Mouse (Mus musculus): ENCODE measurements around the gene Ifi208.
"Not testable (repeated sequence)": the region's sequence is repeated elsewhere in the genome, so short reads cannot be mapped to it uniquely, and the experiment has no call there.

The Ifi208 gene

GRCm38 (mm10) chr1:173673458-173674097, at the start of gene Ifi208:
Gene Ifi208 (plus strand): TSS chr1:173673675.
- peak in 1 of 2 experiments; percentile 5 for DNase-seq

DNA sequence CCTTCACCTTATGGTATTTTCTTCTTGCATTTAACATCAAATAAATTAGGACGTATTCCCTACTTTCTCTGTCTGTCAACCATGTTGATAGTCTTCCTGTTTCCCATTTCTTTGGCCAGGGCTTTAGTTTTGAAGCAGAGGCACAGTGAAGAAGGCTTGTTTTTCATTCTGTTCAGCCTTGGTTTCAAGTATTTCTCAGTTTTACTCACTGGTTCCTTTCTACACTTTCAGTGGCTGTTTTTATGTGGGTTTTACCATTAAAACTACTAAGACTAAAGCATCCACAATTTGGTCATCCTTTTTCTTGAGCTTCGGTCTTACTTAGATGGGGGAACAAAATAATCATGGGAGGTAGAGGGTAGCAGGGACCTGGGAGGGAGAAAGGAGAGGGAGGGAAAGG, 49.4 kb upstream of the Ifi208 start:
- DNase-seq: no peak

GRCm38 (mm10) chr1:173626686-173627085, 46.8 kb upstream of the Ifi208 start:
- DNase-seq: no peak

DNA sequence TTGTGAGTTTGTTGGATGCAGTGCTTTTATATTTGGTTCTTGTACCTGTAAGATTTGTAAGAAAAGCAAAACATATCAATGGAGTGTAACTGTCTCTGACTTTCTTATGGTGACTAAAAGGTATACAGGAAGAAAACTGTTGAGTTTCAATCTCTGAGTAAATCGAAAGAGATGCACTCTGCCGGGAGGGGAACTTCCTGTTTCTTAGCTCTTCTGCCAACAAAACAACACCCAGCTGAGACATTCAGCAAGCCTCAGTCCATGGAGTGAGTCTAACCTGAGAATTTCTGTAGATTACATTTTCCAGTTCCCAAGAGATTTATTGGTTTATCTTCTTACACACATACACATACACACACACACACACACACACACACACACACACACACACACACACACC, 42.9 kb upstream of the Ifi208 start, which contains the start of gene Ifi209:
Gene Ifi209 (plus strand): TSS at position 296 of the 400 bp plus-strand sequence.
- peak in 1 of 2 experiments; percentile 1 for DNase-seq

DNA sequence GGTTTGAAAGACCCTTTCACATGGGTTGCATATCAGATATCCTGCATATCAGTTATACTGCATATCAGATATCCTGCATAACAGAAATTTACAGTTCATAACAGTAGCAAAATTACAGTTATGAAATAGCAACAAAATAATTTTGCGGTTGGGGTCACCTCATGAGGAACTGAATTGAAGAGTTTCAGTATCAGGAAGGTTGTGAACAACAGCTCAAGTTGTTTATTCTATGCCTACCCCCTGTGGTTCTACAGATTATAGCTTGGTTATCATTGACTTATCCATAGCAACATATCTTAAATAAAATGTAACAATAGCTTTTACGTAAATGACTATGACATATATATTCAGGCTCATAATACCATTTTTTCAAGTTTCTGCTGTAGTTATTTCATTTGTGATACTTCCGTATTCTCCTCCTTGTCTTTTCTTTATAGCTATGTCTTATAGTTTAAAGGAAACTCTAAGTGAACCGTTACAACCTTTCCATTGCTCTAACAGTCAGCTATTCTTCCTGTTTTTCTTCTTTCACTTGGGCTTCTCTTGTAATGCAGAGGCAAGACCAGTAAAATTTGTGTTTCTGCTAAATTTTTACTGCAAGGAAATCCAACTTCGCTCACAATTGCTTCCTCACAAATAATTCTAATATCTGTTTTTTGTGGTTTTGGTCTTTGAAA, 39.4 kb upstream of the Ifi208 start:
- DNase-seq: no peak

DNA sequence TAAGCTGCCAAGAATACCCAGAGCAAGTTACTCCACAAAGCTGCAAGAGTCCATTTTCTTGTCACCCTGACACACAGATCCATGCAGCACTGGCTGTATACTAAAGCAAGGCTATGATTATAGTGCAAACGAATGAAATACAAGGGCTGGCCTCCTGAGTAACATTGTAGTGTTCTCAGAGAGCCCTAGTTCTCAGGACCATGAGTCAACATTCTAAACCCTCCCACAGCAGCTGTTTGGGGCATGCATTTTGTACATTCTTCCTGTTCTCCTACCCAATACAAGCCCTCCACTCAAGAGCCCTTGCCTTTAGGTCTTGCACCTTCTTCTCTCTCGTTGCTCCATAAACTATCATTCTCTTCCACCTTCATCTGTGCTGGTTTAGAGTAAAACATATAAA, 28.1 kb upstream of the Ifi208 start:
- no peak for DNase-seq

DNA sequence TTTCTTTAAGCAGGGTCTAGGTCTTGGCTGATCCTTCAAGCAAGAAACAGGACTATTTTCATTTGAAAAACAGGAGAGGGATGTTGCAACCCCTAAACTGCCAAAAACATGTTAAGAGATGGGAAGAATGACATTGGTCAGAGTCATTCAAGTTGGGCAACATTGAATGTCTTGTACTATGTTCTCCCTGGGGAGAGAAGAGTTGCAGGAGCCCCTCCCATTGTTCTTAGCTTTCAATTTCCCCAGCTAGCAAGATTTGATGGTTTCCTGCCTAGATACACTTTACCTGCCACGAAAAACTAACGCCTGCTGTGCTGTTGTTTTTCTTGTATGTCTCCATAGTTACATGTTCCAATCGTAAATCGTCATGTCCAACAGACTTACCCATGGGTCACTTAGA, 15.5 kb upstream of the Ifi208 start:
- DNase-seq: no peak

GRCm38 (mm10) chr1:173678605-173679004, 5.1 kb downstream of the Ifi208 start:
- DNase-seq: not testable (repeated sequence)

GRCm38 (mm10) chr1:173694270-173694669, 20.8 kb downstream of the Ifi208 start:
- DNase-seq: no peak

DNA sequence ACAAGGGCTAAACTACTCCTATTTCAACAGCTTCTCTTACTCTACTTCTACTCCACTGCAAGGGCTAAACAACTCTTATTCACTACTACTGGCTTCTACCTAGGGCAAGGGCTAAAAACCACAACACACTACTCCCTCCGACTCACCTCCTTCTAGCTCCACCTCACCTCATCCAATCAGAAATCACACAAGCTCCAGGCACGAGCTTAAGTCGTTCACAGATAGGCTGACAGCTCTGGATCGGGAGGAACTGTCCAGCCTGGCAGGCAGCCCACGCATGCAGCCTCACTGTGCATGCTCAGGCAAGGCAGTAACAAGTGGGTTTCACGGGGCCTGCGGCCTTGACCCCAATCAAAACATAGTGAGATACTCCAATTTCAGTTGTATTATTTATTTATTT, 59.7 kb downstream of the Ifi208 start:
- peak in 1 of 2 experiments; percentile 3 for DNase-seq

DNA sequence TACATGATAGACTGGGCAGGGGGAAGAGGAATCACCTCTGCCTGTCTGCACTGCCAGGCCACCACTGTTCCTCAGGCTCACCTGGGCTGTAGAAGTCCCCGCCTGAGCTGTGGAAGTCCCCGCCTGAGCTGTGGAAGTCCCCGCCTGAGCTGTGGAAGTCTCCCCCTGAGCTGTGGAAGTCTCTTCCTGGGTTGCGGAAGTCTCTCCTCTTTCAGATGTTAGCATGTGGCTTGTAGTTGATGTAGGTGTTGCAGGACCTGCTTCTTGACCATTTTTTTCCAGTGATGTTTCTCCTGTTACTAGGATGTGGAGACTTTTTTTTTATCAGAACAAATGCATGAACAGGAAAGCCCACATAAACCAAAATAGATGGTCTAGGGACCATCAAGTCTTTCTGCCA, 61.5 kb downstream of the Ifi208 start:
- DNase-seq: not testable (repeated sequence)

DNA sequence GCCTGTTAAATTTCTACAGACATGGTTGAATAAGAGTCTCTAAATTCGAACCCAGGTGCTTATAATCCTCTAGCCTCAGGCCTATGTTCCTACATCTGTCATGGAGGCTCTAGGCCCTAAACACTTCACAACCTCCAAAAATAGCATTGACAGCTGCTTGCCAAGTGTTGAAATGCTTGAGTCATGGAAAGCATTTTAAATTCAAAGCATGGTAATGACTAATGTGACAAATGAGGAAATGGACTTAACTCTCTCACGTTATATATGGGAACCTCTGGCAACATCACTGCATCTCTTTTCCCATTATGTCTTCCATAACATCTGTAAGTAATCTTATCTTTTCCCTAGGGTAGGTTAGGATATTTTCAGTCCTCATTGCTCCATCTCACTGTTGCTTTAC, 63.5 kb downstream of the Ifi208 start:
- DNase-seq: no peak

GRCm38 (mm10) chr1:173740537-173740936, 67.1 kb downstream of the Ifi208 start:
- DNase-seq: no peak

DNA sequence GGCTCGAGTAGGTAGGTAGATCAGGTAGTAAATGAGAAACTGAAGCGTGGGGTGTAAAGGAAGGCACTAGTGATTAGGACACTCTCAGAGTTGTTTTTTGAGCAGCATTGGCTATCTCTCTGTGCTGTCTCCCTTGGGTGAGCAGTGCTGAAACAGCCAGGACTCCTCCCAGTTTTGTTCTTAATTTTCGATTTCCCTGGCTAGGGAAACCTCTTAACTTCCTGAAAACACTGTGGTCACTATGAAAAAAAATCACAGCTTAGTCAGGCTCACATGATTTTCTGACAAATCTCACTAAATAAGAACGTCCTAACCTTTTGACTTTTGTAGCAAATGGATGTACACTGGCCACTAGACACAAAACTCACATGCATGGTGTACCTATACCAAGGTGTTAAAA, 68.2 kb downstream of the Ifi208 start, which contains the start of gene Ifi207:
Gene Ifi207 (minus strand): TSS at position 92 of the 400 bp plus-strand sequence.
- DNase-seq: no peak

DNA sequence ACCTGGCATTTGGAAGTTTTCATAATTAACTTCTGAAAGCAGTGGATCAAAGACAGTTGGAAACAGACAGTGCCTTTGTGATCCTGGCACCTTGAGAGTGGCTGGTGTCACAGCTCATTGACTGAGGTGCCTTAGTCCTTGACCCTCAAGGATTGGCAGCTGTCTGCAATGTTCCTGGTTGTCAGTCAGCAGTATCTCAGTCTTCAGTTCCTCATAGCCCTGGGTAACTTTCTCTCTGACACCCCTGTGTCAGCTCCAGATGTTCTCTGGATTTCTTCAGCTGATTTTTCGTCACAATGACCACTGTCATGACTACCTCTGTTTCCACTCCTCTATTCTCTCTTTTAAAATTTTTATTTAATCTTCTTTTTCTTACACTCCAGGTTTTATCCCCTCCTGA, 68.8 kb downstream of the Ifi208 start:
- DNase-seq: peak in 1 of 2 experiments; percentile 7

Data from kidney, postnatal 36 days (tissue).